Mouse (Mus musculus) kidney, embryonic 16.5 days (tissue): ENCODE results near the gene Gm10217. TPM values are rescaled to one million over a fixed set of nuclear protein-coding genes. Genes with fewer than 3 reads are reported as not detected.

Source experiments
- ATAC-seq: fragments of 200-750 bp; cut with Nextera tagmentation; 2 replicates; pipeline ENCODE4 v1.8.0; 2017; ENCODE audit warnings: moderate TSS enrichment; ENCODE audit not compliant: low FRiP score, low TSS enrichment
- H3K27ac ChIP-seq: fragments of 300-500 bp; sonication (generic); 2 replicates; pipeline ENCODE4 v1.5.1; 2014; ENCODE audit warnings: low read length
- H3K27me3 ChIP-seq: fragments of 300-500 bp; sonication (generic); 2 replicates; pipeline ENCODE4 v1.6.1; 2014; ENCODE audit warnings: low read length, control low read depth, mixed read lengths; ENCODE audit not compliant: insufficient read depth
- H3K36me3 ChIP-seq: fragments of 300-500 bp; sonication (generic); 2 replicates; pipeline ENCODE4 v1.6.1; 2014; ENCODE audit warnings: low read length, control low read depth, mixed read lengths; ENCODE audit not compliant: insufficient read depth
- H3K4me1 ChIP-seq: fragments of 300-500 bp; sonication (generic); 2 replicates; pipeline ENCODE4 v1.6.1; 2014; ENCODE audit warnings: low read length, control low read depth, mixed read lengths; ENCODE audit not compliant: insufficient read depth
- H3K4me2 ChIP-seq: fragments of 300-500 bp; sonication (generic); replicated peaks from 2 replicates; pipeline ENCODE4 v1.6.1; 2014; ENCODE audit warnings: low read depth, low read length
- H3K4me3 ChIP-seq: fragments of 300-500 bp; sonication (generic); 2 replicates; pipeline ENCODE4 v1.5.1; 2014; ENCODE audit warnings: mild to moderate bottlenecking, low read length
- H3K9ac ChIP-seq: fragments of 300-500 bp; sonication (generic); replicated peaks from 2 replicates; pipeline ENCODE4 v1.6.1; 2014; ENCODE audit warnings: low read length
- H3K9me3 ChIP-seq: fragments of 300-500 bp; sonication (generic); 2 replicates; pipeline ENCODE4 v1.6.1; 2016; ENCODE audit warnings: low read length, control low read depth
- WGBS: fragments of 180-500 bp; shearing (Covaris S2); extraction: QIAGEN DNeasy Blood & Tissue Kit; methylation state at CpG from one replicate; pipeline ENCODE4 v1.1.7; 2014; 5-methylcytosine and 5-hydroxymethylcytosine counted together
- polyA plus RNA-seq: library from polyadenylated mRNA; unstranded; fragments of >200 nt; fragmentation: Nextera tagmentation; extraction: Ambion mirVana; gene quantifications from 2 replicates; pipeline ENCODE4 v1.2.1, GENCODE M21; 2015

The Gm10217 gene
- polyA plus RNA-seq, 1 experiment from 2014 or later: not detected

- no peaks in the 10 kb centered on the region for H3K27me3 ChIP-seq
- no peak overlapping the region for H3K27ac ChIP-seq
- WGBS: 80% methylated on average over 2 of the region's 2 CpGs
- H3K9me3 ChIP-seq: no peaks in the 10 kb centered on the region
- no peaks in the 10 kb centered on the region for H3K36me3 ChIP-seq
- no peak for ATAC-seq
- H3K4me3 ChIP-seq: no peak overlapping the region
- H3K4me1 ChIP-seq: no peaks in the 10 kb centered on the region
- no peak overlapping the region for H3K9ac ChIP-seq
- no peak overlapping the region for H3K4me2 ChIP-seq
Measured at GRCm38 (mm10) chr8:9899199-9899598, 35.1 kb downstream of the Gm10217 start.

DNA sequence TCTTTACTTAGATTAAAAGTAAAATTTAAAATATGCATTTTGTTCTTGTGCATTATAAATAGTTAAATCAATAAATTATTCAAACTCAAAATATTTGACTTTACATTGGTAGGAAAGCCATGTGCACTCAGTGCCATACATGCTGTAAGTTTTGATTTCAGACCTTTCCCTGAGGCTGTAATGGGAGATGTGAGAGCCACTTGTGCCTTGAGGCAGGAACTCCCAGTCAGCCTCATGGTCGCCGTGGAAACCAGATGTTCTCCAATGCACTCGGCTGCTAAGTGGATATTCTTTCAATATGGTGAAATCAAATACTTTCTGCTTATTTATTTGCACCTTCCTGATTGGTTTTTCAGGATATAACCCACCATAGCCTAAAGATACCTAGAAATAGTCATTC, 35.6 kb downstream of the Gm10217 start:
- Histone ChIP-seq H3K4me1 (no peaks in the 10 kb centered on the region), H3K9me3 (no peaks in the 10 kb centered on the region), H3K9ac (no peak overlapping the region), H3K36me3 (no peaks in the 10 kb centered on the region), H3K27ac (no peak overlapping the region), H3K27me3 (no peaks in the 10 kb centered on the region), H3K4me3 (no peak overlapping the region), H3K4me2 (no peak overlapping the region)
- no peak for ATAC-seq
- 58% methylated on average over 3 of the region's 3 CpGs for WGBS

Other genes starting within 250 kb of the Gm10217 start
- gene Fam155a, start 93.1 kb upstream of the Gm10217 start, polyA plus RNA-seq: 0.27 and 0.67 TPM in 2 replicates
- gene Lig4, start 113.4 kb downstream of the Gm10217 start, polyA plus RNA-seq: 5.0 and 5.8 TPM in 2 replicates
- 17.2 and 18.1 TPM in 2 replicates for gene Abhd13, start 113.5 kb downstream of the Gm10217 start, polyA plus RNA-seq
- 5.9 and 6.8 TPM in 2 replicates for gene Tnfsf13b, start 142.2 kb downstream of the Gm10217 start, polyA plus RNA-seq